Mouse (Mus musculus): ENCODE data around the gene Fyb. TPM values are rescaled to one million over a fixed set of nuclear protein-coding genes. Genes with fewer than 3 reads are reported as not detected.

Gene Fyb
- polyA plus RNA-seq, 1 experiment = 103 TPM

GRCm38 (mm10) chr15:6551875-6552274, 29.2 kb downstream of the Fyb start:
- TF ChIP-seq POLR2A (IDR thresholded peaks at IDR 0.05; ENCODE audit: control insufficient read depth, low read depth, low read length) (no peak), CTCF (IDR thresholded peaks at IDR 0.05; ENCODE audit: control insufficient read depth, insufficient read depth, insufficient replicate concordance, low read depth, low read length) (no peak)
- Histone ChIP-seq H3K4me3 (ENCODE audit: control insufficient read depth, low read depth, low read length) (no peak overlapping the region), H3K36me3 (ENCODE audit: control insufficient read depth, insufficient read depth, low read length) (no peaks in the 10 kb centered on the region), H3K27ac (ENCODE audit: control insufficient read depth, insufficient read depth, low read depth, low read length) (no peak overlapping the region), H3K4me1 (ENCODE audit: control insufficient read depth, insufficient read depth, low read length) (no peaks in the 10 kb centered on the region), H3K27me3 (ENCODE audit: control insufficient read depth, insufficient read depth, low read length) (no peaks in the 10 kb centered on the region)

GRCm38 (mm10) chr15:6554742-6555141, 32.1 kb downstream of the Fyb start:
- no peaks in the 10 kb centered on the region for H3K27me3 ChIP-seq (ENCODE audit: control insufficient read depth, insufficient read depth, low read length)
- TF ChIP-seq CTCF (IDR thresholded peaks at IDR 0.05; ENCODE audit: control insufficient read depth, insufficient read depth, insufficient replicate concordance, low read depth, low read length) (no peak), POLR2A (IDR thresholded peaks at IDR 0.05; ENCODE audit: control insufficient read depth, low read depth, low read length) (no peak)
- H3K36me3 ChIP-seq (ENCODE audit: control insufficient read depth, insufficient read depth, low read length) = no peaks in the 10 kb centered on the region
- no peak overlapping the region for H3K27ac ChIP-seq (ENCODE audit: control insufficient read depth, insufficient read depth, low read depth, low read length)
- H3K4me3 ChIP-seq (ENCODE audit: control insufficient read depth, low read depth, low read length) = no peak overlapping the region
- H3K4me1 ChIP-seq (ENCODE audit: control insufficient read depth, insufficient read depth, low read length) = no peaks in the 10 kb centered on the region

GRCm38 (mm10) chr15:6555536-6555935, 32.9 kb downstream of the Fyb start:
- Histone ChIP-seq H3K27ac (ENCODE audit: control insufficient read depth, insufficient read depth, low read depth, low read length) (no peak overlapping the region), H3K4me1 (ENCODE audit: control insufficient read depth, insufficient read depth, low read length) (no peaks in the 10 kb centered on the region), H3K36me3 (ENCODE audit: control insufficient read depth, insufficient read depth, low read length) (no peaks in the 10 kb centered on the region), H3K4me3 (ENCODE audit: control insufficient read depth, low read depth, low read length) (no peak overlapping the region), H3K27me3 (ENCODE audit: control insufficient read depth, insufficient read depth, low read length) (no peaks in the 10 kb centered on the region)
- TF ChIP-seq CTCF (IDR thresholded peaks at IDR 0.05; ENCODE audit: control insufficient read depth, insufficient read depth, insufficient replicate concordance, low read depth, low read length) (no peak), POLR2A (IDR thresholded peaks at IDR 0.05; ENCODE audit: control insufficient read depth, low read depth, low read length) (no peak)

GRCm38 (mm10) chr15:6556272-6556671, 33.6 kb downstream of the Fyb start:
- Histone ChIP-seq H3K27ac (ENCODE audit: control insufficient read depth, insufficient read depth, low read depth, low read length) (no peak overlapping the region), H3K4me3 (ENCODE audit: control insufficient read depth, low read depth, low read length) (no peak overlapping the region), H3K4me1 (ENCODE audit: control insufficient read depth, insufficient read depth, low read length) (no peaks in the 10 kb centered on the region), H3K27me3 (ENCODE audit: control insufficient read depth, insufficient read depth, low read length) (no peaks in the 10 kb centered on the region), H3K36me3 (ENCODE audit: control insufficient read depth, insufficient read depth, low read length) (no peaks in the 10 kb centered on the region)
- TF ChIP-seq POLR2A (IDR thresholded peaks at IDR 0.05; ENCODE audit: control insufficient read depth, low read depth, low read length) = no peak
- no peak for TF ChIP-seq CTCF (IDR thresholded peaks at IDR 0.05; ENCODE audit: control insufficient read depth, insufficient read depth, insufficient replicate concordance, low read depth, low read length)

GRCm38 (mm10) chr15:6556911-6557310, 34.3 kb downstream of the Fyb start:
- H3K4me1 ChIP-seq (ENCODE audit: control insufficient read depth, insufficient read depth, low read length) = no peaks in the 10 kb centered on the region
- TF ChIP-seq POLR2A (IDR thresholded peaks at IDR 0.05; ENCODE audit: control insufficient read depth, low read depth, low read length) (no peak), CTCF (IDR thresholded peaks at IDR 0.05; ENCODE audit: control insufficient read depth, insufficient read depth, insufficient replicate concordance, low read depth, low read length) (no peak)

GRCm38 (mm10) chr15:6557552-6557951, 34.9 kb downstream of the Fyb start:
- Histone ChIP-seq H3K4me3 (ENCODE audit: control insufficient read depth, low read depth, low read length) (no peak overlapping the region), H3K4me1 (ENCODE audit: control insufficient read depth, insufficient read depth, low read length) (no peaks in the 10 kb centered on the region)
- TF ChIP-seq POLR2A (IDR thresholded peaks at IDR 0.05; ENCODE audit: control insufficient read depth, low read depth, low read length) = no peak
- TF ChIP-seq CTCF (IDR thresholded peaks at IDR 0.05; ENCODE audit: control insufficient read depth, insufficient read depth, insufficient replicate concordance, low read depth, low read length) = no peak

More at GRCm38 (mm10) chr15:6556911-6557310, 34.3 kb downstream of the Fyb start:
- H3K27me3 ChIP-seq (ENCODE audit: control insufficient read depth, insufficient read depth, low read length) = no peaks in the 10 kb centered on the region
- H3K36me3 ChIP-seq (ENCODE audit: control insufficient read depth, insufficient read depth, low read length) = no peaks in the 10 kb centered on the region
- H3K27ac ChIP-seq (ENCODE audit: control insufficient read depth, insufficient read depth, low read depth, low read length) = no peak overlapping the region
- no peak overlapping the region for H3K4me3 ChIP-seq (ENCODE audit: control insufficient read depth, low read depth, low read length)

GRCm38 (mm10) chr15:6559188-6559587, 36.5 kb downstream of the Fyb start:
- no peak overlapping the region for H3K27ac ChIP-seq (ENCODE audit: control insufficient read depth, insufficient read depth, low read depth, low read length)
- H3K4me1 ChIP-seq (ENCODE audit: control insufficient read depth, insufficient read depth, low read length) = no peaks in the 10 kb centered on the region
- no peaks in the 10 kb centered on the region for H3K36me3 ChIP-seq (ENCODE audit: control insufficient read depth, insufficient read depth, low read length)
- H3K27me3 ChIP-seq (ENCODE audit: control insufficient read depth, insufficient read depth, low read length) = no peaks in the 10 kb centered on the region
- TF ChIP-seq POLR2A (IDR thresholded peaks at IDR 0.05; ENCODE audit: control insufficient read depth, low read depth, low read length) (no peak), CTCF (IDR thresholded peaks at IDR 0.05; ENCODE audit: control insufficient read depth, insufficient read depth, insufficient replicate concordance, low read depth, low read length) (no peak)
- H3K4me3 ChIP-seq (ENCODE audit: control insufficient read depth, low read depth, low read length) = peak overlapping the region; percentile 8; the same call in 1 of the 2 replicates

More at GRCm38 (mm10) chr15:6557552-6557951, 34.9 kb downstream of the Fyb start:
- Histone ChIP-seq H3K27ac (ENCODE audit: control insufficient read depth, insufficient read depth, low read depth, low read length) (no peak overlapping the region), H3K27me3 (ENCODE audit: control insufficient read depth, insufficient read depth, low read length) (no peaks in the 10 kb centered on the region), H3K36me3 (ENCODE audit: control insufficient read depth, insufficient read depth, low read length) (no peaks in the 10 kb centered on the region)

- Histone ChIP-seq H3K4me3 (ENCODE audit: control insufficient read depth, low read depth, low read length) (peak overlapping the region; percentile 32; the same call in 1 of the 2 replicates), H3K36me3 (ENCODE audit: control insufficient read depth, insufficient read depth, low read length) (no peaks in the 10 kb centered on the region), H3K27me3 (ENCODE audit: control insufficient read depth, insufficient read depth, low read length) (no peaks in the 10 kb centered on the region), H3K27ac (ENCODE audit: control insufficient read depth, insufficient read depth, low read depth, low read length) (no peak overlapping the region), H3K4me1 (ENCODE audit: control insufficient read depth, insufficient read depth, low read length) (peaks cover 3% of the 10 kb centered on the region; the same call in 1 of the 2 replicates)
- TF ChIP-seq CTCF (IDR thresholded peaks at IDR 0.05; ENCODE audit: control insufficient read depth, insufficient read depth, insufficient replicate concordance, low read depth, low read length) = no peak
- TF ChIP-seq POLR2A (IDR thresholded peaks at IDR 0.05; ENCODE audit: control insufficient read depth, low read depth, low read length) = no peak
Measured at GRCm38 (mm10) chr15:6560696-6561095, 38.0 kb downstream of the Fyb start.

Data from testis, adult 2 months (tissue).